Mouse (Mus musculus): ENCODE data around the gene Zc3hav1l.

Gene Zc3hav1l

GRCm38 (mm10) chr6:38251464-38251863 lies 47.6 kb downstream of the Zc3hav1l start:
- ChIA-PET CTCF (interaction anchor here in 1 of 4 experiments (0.7 kb wide), 1 partner anchor 104 kb away, joined by 6 read pairs; no protein-coding TSS in a partner anchor), POLR2A (interaction anchor here in 2 of 4 experiments (0.8 to 2.1 kb wide), 11 partner anchors 11 to 109 kb away, joined by 3 to 9 read pairs (median 5); partner anchors contain the start of gene Zc3hav1l (in 2 of the 2))

- POLR2A ChIA-PET: interaction anchor here in 1 of 4 experiments (0.6 to 1.2 kb wide), 3 partner anchors 17 to 40 kb away, joined by 3 to 4 read pairs (median 3); no protein-coding TSS in a partner anchor
- CTCF ChIA-PET: interaction anchor here in 1 of 4 experiments (0.7 kb wide), 1 partner anchor 855 kb away, joined by 3 read pairs; no protein-coding TSS in a partner anchor
Measured at GRCm38 (mm10) chr6:38247362-38247761, 51.7 kb downstream of the Zc3hav1l start.

DNA sequence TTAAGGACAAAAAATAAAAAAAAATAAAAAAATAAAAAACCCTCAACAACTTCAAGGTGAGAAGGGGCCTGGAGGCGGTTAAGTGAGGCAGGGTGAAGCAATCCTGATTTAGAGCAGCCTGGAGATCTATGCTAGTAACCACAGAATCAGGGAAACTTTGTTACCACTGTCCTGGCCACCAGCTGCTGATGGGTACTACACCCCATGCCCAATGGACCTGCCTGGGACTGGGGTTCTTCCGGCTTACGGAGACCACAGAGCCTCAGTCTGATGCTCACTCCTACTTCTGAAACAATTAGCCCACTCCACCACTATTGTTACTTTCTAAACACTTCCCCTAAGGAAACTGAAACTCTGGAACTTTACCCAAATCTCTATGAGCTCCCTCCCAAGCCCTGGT lies 54.3 kb downstream of the Zc3hav1l start:
- ChIA-PET CTCF (interaction anchor here in 1 of 4 experiments (0.7 kb wide), 1 partner anchor 399 kb away, joined by 14 read pairs; no protein-coding TSS in a partner anchor), POLR2A (interaction anchor here in 1 of 4 experiments (1.1 to 1.3 kb wide), 3 partner anchors 9 to 54 kb away, joined by 3 to 7 read pairs (median 4); partner anchors contain the start of gene Zc3hav1l)

- ChIA-PET POLR2A (interaction anchor here in 1 of 4 experiments (0.9 to 1.3 kb wide), 2 partner anchors 12 to 55 kb away, joined by 3 read pairs; partner anchors contain the start of gene Zc3hav1l), CTCF (no interaction called here)
Measured at GRCm38 (mm10) chr6:38244167-38244566, 54.9 kb downstream of the Zc3hav1l start.

DNA sequence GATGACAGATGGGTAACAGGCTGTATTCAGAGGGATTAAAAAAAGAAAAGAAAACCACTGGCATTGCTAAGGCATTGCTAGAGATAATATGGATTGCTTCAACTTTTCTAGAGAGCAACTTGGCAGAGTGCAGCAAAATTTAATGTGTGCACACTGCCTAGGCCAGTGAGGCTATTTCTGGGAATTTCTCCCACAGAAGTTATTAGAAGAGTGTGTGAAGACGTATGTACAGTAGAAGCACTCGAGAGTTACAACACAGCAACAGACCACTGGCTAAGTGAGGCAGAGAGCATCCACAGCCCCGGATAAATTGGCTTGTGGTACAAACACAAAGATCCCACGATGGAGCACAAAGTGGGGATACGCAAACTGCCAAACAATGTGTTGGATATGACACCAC lies 56.2 kb downstream of the Zc3hav1l start:
- CTCF ChIA-PET: no interaction called here

GRCm38 (mm10) chr6:38242295-38242830 lies 56.7 kb downstream of the Zc3hav1l start:
- ChIA-PET POLR2A (interaction anchor here in 2 of 4 experiments (0.6 to 2.4 kb wide), 4 partner anchors 10 to 43 kb away, joined by 3 to 6 read pairs (median 3); no protein-coding TSS in a partner anchor), CTCF (no interaction called here)

More for the DNA sequence above, 56.2 kb downstream of the Zc3hav1l start:
- POLR2A ChIA-PET: interaction anchor here in 1 of 4 experiments (0.6 kb wide), 1 partner anchor 10 kb away, joined by 3 read pairs; no protein-coding TSS in a partner anchor

GRCm38 (mm10) chr6:38241508-38241907 lies 57.6 kb downstream of the Zc3hav1l start:
- POLR2A ChIA-PET: interaction anchor here in 2 of 4 experiments (0.9 to 2.4 kb wide), 4 partner anchors 9 to 43 kb away, joined by 3 to 6 read pairs (median 4); no protein-coding TSS in a partner anchor
- CTCF ChIA-PET: no interaction called here

DNA sequence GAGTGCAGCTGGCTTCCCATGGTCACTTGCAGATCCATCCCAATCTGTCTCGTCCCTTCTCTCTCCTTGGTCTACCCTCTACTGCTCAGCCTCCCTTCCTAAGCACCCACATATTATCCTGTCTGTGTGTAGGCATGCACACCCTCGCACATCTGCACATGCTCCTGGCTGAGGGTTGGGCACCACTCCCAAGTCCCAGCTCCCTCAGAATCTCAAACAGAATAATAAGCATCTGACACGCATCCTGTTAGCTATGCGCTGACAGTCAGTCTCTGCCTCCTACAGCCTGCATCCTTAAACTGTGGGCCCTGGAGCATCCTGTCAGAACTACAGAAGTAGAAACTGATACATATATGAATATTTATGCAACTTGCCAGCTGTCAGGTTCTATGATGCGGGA lies 58.4 kb downstream of the Zc3hav1l start:
- POLR2A ChIA-PET: interaction anchor here in 2 of 4 experiments (1.4 to 2.4 kb wide), 2 partner anchors 11 to 12 kb away, joined by 6 read pairs; no protein-coding TSS in a partner anchor
- CTCF ChIA-PET: interaction anchor here in 1 of 4 experiments (0.6 kb wide), 1 partner anchor 57 kb away, joined by 7 read pairs; no protein-coding TSS in a partner anchor

- CTCF ChIA-PET: interaction anchor here in 2 of 4 experiments (0.5 to 0.7 kb wide), 2 partner anchors 10 to 70 kb away, joined by 4 read pairs; no protein-coding TSS in a partner anchor
- POLR2A ChIA-PET: interaction anchor here in 3 of 4 experiments (0.6 to 2.0 kb wide), 9 partner anchors 13 to 67 kb away, joined by 3 to 9 read pairs (median 3); no protein-coding TSS in a partner anchor
Measured at GRCm38 (mm10) chr6:38238382-38238781, 60.7 kb downstream of the Zc3hav1l start.
